Mouse (Mus musculus) ES-Bruce4 (cell line): ENCODE measurements at regions not wholly inside any gene's neighbourhood (a gene's known extent, or its start where the extent isn't known, plus 50 kb on each side); places are given as distances from the start of the nearest gene placed in this dataset.

Experiments used
- CTCF ChIP-seq: IDR thresholded peaks from one replicate; pipeline ENCODE4 v1.8.1; 2011; ENCODE audit warnings: low read depth, low read length
- EP300 ChIP-seq: IDR thresholded peaks from 2 replicates; pipeline ENCODE4 v1.6.1; 2011; ENCODE audit warnings: low read depth, low read length; ENCODE audit not compliant: insufficient read depth
- POLR2A ChIP-seq: IDR thresholded peaks from one replicate; pipeline ENCODE4 v1.8.1; 2011; ENCODE audit warnings: low read length; ENCODE audit not compliant: insufficient read depth

GRCm38 (mm10) chr19:14042753-14043152 is 129.4 kb downstream of the Olfr1505 start:
- TF ChIP-seq POLR2A (no peak), CTCF (no peak), EP300 (no peak)
